Mouse (Mus musculus) hematopoietic stem cell, adult 5-6 weeks (primary cell): ENCODE data around the gene Hoxd8. TPM values are rescaled to one million over a fixed set of nuclear protein-coding genes. Genes with fewer than 3 reads are reported as not detected.

ENCODE experiments used
- ATAC-seq, 2 experiments: fragments of 125-278 bp in 1 of 2; replicated peaks in 1 of 2; 2 replicates each; pipeline ENCODE4 v1.8.0; 2016 to 2017; ENCODE audit warnings: inconsistent platforms in 2 of 2, mild to moderate bottlenecking in 2 of 2, moderate number of reproducible peaks in 2 of 2, low read depth in 1 of 2, moderate TSS enrichment in 1 of 2; ENCODE audit not compliant: low FRiP score in 2 of 2, poor library complexity in 2 of 2, severe bottlenecking in 2 of 2, insufficient read depth in 1 of 2, low TSS enrichment in 1 of 2
- total RNA-seq: library from RNA; stranded (forward); fragments of 172-1452, 232-1000 nt; gene quantifications from 2 replicates; pipeline ENCODE4 v1.2.3, GENCODE M21; 2017

Hoxd8 gene
- total RNA-seq, 1 experiment from 2014 or later = not detected

DNA sequence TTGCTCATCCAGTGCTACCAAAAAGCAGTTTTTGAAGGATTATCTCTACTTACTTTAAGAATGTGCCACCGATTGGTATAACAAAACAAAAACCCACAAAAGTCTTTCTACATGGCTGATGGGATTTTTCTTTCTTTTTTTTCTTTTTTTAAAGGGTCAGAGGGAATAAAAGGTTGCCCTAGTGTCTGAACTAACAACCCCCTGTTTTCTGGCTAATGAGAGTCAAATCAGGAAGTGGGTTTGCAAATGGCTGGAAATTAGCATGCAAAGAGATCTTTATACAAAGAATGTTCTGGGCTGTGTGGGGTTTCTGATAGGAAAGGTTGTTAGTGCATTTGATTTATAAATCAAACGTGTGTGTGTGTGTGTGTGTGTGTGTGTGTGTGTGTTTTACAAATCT is 16.0 kb downstream of the Hoxd8 start:
- no peak for ATAC-seq

DNA sequence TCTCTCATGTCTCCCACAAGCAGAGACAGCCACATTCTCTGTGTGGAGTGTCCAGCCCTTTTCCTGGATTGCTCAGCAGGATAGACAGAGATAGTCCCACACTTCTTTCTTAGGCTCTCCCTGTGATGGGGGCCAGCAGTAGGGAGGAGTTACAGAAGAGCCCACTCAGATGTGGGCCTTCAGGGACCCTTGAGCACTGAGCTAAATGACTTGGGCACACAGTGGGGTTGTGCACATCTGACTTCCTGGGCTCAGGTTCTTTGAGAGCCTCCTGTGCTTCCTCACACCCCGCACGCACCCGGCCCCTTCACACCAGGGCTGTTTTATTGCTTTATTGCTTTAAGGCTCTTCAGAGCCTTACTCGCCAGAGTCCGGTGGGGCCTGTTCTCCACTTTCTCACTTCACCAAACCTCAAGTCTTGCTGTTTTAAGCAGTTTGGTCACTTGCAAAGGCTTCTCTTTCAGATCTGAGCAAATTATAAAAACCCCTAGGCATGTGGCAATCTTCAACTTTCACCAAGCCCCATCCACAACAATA is 16.6 kb downstream of the Hoxd8 start:
- ATAC-seq = no peak

DNA sequence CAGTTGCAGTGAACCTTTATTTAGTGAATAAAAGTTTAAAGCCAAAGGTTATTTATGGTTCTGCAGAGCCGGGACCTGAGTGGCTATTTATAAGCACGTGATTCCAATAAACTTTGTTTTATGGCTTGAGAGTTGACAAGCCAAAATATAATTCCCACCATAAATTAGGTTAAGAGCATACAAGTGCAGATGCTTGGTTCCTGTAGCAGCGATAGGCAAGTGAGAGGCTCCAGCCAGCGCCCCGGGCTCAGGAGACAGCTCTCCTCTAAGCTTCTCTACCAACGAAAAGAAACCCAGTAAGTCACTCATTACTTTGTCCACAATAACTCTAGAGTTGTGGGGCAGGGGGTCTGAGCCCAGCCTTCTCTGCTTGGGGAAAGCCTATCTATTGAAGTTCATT is 17.5 kb downstream of the Hoxd8 start:
- ATAC-seq = no peak

DNA sequence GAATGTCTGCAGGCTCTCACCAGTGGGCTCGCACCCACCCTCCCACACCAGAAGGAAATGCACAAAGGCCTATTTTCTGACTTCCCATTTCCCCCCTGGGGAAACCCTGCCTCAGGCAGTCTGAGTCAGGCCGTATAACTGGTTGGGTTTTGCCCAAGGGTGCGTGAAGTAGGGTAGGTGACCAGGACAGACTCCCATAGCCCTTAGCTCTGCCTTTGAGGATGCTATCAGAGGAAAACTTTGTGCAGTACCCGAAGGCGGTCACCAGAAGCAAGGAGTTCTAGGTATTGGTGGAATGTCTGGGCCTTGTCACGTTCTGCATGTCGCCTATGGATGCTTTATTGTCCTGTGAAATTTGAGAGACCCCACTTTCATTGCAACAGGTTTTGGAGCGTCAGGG is 18.5 kb downstream of the Hoxd8 start:
- ATAC-seq = no peak

DNA sequence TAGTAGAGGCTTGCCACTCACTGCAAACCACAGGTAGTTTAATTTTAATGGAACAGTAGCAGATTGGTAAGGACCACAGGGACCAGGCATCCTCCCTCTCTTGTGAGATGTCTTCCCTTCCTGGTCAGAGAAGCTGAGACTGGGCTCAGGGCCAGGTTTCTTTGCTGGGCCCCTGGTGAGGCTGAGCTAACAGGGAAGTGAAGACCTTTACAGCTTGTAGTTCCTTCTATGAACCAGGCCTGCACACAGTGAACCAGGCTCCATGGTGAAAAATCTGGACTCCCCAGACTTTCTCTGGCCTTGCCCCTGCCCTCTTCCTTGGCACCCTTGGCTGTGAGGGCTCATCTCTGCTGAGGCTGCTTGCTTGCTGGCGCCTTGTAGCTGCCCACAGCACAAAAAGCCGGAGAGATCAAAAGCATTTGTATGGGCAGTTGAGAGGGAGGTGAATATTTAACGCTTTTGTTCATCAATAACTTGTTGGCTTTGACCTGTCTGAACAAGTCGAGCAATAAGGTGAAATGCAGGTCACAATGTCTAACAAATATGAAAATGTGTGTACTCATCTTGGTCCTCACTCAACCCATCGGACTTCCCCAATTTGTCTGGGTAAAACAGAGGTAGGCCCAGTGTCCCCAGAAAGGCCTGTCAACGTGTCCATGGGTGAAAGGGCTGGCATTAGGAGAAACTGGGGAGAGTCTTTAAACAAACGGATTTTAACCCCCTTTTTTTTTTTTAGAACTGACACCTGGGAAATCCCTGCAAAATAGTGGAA is 20.0 kb downstream of the Hoxd8 start:
- ATAC-seq = no peak; a peak in 1 of 4 replicates

DNA sequence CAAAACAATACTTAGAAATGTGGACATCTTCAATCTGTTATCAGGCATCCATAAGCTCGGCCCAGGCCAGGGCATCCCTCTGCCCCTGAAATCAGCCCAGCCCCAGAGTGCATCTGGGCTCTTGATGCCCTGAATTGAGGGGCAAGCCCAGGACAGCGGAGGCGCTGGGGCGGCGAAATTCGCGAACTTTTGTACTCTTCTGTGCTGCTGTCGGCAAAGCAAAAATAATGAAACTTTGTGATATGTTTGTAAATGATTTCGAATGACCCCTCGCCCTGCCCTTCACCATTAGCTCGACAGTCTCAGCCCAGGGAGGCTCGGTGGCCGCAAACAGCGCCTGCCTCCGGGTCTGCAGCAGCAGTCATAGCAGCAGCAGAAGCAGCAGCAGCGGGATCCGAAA is 20.8 kb downstream of the Hoxd8 start:
- ATAC-seq = no peak

DNA sequence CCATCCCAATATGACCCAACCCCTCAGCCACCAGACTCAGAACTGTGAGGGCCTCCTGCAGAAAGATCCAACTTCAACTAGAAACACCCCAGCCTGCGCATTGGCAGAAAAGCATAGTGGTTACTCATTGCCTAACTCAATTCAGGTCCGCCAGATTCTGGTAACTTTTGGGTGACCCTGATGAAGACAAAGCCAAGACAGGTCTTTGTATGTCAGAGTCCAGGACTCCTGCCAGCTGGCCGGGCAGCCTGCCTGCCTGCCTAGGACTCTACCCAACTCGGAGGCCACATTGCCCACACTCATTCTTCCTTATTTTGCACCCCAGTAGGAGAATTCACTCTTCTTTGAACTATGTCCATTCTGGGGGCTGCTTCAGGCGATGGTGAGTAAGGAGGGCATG is 22.1 kb downstream of the Hoxd8 start, which contains the start of gene Gm28230:
TSS of gene Gm28230 (plus strand) at position 178 of the 400 bp plus-strand sequence.
- ATAC-seq = no peak

DNA sequence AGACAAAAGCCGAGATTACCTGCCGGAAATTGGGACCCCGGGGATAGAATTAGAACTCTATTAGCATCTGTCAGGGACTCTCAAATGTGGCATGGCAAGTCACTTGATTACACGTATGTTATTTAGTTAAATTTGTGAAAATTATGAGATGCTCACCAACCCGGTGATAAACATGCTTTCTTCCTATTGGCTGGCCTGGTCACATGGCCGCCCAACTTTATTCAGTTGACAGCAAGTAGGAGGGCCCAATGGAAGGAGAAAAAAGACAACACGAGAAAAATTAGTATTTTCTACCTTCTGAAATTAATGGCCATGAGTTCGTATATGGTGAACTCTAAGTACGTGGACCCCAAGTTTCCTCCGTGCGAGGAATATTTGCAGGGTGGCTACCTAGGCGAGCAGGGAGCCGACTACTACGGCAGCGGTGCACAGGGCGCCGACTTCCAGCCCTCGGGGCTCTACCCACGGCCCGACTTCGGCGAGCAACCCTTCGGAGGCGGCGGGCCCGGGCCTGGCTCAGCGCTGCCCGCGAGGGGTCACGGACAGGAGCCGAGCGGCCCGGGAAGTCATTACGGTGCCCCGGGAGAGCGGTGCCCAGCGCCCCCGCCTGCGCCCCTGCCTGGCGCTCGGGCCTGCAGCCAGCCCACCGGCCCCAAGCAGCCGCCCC is 22.7 kb downstream of the Hoxd8 start:
- ATAC-seq = no peak

DNA sequence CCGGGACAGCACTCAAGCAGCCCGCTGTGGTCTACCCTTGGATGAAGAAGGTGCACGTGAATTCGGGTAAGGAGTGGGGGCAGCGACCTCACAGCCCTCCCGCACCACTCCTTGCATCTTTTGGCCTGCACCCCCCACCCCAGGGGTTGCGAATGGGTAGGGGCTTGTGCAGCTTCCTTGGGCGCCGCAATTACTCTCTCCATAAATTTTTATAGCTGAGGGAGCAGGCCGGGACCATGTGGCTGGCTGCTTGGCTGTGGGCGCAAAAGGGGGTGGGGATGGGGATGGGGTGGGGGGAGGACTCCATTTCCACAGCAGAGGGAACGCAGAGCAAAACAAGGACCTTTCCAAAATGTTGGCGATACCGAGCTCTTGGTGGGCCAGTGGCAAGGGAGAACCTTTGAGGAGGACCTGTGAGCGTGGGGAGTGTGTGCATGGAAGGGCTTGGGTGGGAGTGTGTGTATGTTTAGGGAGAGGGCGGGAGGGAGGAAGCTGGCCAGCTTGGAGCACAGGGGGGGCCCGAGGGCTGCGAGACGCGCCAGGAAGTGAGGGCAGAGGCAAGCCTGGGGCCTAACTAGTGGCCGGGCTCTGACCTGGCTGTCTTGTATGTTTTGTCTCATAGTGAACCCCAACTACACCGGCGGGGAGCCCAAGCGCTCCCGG is 23.4 kb downstream of the Hoxd8 start:
- ATAC-seq = no peak

DNA sequence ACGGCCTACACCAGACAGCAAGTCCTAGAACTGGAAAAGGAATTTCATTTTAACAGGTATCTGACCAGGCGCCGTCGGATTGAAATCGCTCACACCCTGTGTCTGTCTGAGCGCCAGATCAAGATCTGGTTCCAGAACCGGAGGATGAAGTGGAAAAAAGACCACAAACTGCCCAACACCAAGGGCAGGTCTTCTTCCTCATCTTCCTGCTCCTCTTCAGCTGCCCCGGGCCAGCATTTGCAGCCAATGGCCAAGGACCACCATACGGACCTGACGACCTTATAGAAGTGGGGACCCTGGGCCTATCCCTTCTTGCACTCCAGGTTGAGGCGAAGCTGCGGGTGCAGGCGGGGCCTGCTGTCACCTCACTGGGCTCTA is 23.9 kb downstream of the Hoxd8 start:
- ATAC-seq = no peak

DNA sequence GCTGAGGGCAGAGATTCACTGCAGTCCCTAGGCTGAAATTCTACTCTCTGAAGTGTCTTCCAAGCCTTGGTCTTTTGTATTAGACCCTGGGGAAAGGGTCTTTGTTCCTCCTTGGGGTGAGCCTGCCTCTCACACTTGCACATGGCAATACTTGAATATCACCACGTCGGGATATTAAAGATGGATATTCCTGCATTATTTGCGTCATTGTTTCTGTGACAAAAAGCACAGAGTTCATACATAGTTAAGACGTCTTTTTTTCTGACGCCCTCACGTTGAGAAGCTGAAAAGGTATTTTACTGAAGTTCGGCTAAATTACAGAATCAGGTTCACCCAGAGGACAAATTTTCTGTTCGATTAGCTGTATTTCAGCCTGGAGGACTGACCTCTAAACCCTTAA is 25.9 kb downstream of the Hoxd8 start:
- ATAC-seq = no peak

DNA sequence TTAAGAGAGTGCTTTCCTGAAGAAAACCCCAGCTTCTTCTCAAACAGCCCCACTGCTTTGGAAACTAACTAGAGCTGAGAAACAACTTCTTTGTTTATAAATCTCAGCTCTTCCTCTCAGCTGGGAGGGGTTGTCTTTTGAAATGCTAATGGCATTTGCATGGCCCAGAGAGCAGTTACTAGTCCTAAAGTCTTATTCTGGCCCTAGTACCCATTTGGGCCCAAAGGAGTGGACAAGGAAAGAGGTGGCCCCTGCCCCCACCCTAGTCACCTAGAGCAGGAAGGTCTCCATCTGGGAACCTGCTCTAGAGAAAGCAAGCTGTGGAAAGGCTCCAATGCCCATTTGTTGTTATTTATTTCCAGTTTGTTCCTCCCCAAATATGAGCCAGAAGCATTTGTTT is 26.6 kb downstream of the Hoxd8 start:
- ATAC-seq = no peak

DNA sequence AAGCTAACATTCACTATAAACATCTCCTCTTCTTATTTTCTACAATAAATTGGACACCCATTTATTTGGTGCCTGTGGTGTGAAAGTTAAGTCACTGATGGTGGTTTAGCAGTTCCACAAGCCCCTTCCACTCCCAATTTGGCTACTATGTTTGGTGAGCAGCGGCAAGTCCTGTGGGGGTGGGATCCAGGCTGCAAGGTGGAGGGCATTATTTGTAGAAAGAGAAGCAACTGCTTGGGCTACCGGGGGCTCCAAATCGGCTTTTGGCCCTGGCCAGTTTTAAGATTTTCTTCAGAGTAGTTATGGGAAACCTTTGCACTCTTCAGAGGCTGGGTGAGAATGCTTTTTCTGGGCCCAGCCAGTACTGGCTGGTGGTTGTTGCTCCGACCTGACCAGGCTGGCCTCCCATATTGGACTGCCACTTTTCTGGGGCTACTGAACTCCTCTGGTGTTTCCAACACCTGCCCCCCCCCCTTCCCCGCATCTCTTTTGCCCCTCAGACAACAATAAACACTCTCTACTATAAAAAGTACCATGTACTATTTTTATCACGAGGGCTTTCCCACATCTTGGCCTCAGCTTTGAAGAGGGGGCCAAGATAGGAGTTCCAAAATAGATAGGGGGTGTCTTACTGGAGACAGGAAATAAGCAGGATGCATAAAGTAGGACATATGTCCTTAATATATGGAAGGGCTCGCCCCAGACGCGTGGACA is 27.5 kb downstream of the Hoxd8 start:
- ATAC-seq = no peak

DNA sequence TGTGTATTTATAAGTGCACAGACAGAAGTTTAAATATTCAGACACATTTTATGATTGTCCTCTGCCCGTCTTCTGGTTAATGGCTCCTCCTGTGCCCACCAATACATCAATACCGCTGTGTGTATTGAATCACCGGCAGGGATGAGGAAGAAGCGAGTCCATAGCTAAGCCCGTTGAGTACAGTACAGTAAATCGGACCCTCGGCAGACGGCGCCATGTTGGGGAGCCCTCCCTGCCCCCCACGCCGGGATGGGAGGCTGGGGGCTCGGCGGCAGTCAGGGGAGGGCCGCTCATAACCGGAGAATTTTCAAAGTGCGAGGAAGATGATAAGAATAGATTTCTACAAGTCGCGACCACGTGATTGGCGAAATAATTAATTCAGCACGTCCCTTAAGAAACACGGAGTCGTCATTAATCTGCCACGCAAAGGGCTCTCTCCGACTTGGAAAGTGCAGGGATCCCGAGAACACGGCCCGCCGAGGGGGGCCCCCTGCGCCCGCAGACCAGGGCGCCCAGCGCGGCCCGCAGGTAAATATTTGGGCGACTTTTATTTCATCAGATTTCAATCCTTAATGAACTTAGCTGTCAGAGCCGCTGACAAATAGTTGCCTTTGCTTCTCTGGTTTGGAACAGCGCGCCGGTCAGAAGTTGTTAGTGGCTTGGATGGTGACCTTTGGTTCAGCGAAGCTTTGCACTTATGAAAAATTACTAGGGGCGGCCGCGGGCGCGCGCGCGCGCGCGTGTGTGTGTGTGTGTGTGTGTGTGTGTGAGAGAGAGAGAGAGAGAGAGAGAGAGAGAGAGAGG is 28.3 kb downstream of the Hoxd8 start:
- ATAC-seq = no peak

DNA sequence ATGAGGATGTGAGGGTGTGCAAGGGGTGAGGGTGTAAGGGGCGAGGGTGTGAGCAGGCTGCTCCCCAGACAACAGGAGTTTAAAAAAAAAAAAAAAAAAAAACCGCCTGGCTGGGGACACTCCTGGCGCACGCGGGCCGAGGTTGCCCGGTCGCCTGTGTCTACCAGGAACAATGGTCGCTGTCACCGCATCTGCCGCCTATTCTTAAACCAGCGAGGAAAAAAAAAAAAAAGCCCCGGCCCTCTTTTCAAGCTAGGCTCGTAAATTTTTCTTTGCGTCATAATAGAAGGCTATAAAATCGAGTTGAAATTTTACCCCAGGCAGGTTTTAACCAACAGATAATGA is 28.9 kb downstream of the Hoxd8 start:
- no peak for ATAC-seq

DNA sequence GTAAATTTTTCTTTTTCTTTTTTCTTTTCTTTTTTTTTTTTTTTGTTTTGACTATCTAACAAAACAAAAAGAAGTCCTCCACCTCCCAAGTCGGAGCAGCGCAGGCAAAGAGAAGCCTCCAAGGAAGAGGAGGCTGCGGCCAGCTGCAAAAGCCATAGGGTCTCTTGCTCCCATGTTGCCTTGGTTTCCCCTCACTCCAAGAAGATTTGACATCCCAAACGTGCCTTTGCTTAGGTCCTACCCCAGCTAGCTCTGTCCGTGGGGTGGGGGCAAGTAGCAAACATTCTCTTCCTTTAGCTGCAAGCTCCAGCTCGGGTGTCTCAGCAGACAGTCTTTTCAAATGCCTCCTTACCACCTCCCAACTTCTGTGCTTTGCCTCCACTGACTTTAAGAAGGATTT is 29.4 kb downstream of the Hoxd8 start:
- no peak for ATAC-seq

DNA sequence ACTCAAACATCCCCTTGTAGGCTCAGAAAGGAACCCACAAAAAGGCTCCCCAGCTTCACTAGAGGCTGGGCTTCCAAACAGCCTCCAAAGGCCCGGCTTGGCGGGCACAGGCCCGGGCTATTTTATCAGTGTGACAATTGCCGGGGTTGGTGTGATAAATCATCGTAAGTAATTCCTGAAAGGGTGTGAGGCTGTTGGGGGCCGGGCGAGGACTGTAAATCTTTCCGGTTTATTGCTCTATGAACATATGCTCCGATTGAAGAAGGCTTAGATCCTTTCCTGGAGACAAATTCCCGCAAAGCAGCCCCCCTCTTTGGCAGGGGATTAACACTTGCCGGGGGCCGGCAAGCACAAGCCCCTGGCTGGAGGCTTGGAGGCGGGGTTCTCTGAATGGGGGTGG is 30.0 kb downstream of the Hoxd8 start:
- ATAC-seq = no peak
